Mouse (Mus musculus): ENCODE data around the gene Slc1a5.

DNA sequence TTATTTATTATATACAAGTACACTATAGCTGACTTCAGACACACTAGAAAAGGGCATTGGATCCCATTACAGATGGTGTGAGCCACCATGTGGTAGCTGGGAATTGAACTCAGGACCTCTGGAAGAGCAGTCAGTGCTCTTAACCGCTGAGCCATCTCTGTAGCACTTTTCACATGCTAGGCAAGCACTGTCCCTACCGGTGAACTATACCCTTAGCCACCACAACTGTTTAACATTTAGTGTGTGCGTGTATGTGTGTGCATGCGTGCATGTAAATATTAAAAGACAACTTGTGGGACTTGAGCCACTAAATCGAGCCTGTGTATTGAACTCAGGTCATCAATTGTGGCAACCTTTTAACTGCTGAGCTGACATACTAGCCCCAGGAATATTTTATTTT, 65.6 kb downstream of the Slc1a5 start:
- no peak for TF ChIP-seq POLR2A (IDR thresholded peaks at IDR 0.05; ENCODE audit: insufficient read depth, low read length)
- no peak for TF ChIP-seq CTCF (IDR thresholded peaks at IDR 0.05; ENCODE audit: low read depth, low read length)
- no peak for TF ChIP-seq EP300 (IDR thresholded peaks at IDR 0.05; ENCODE audit: insufficient read depth, low read depth, low read length)
